Mouse (Mus musculus) bone marrow, adult 2 months (tissue): ENCODE results near the gene Edc3.

ENCODE experiments used
- CTCF ChIP-seq: fragments of 200-500 bp; IDR thresholded peaks from 2 replicates; pipeline ENCODE4 v1.5.1; 2011; ENCODE audit warnings: low read length, control low read depth; ENCODE audit not compliant: control insufficient read depth, insufficient read depth
- POLR2A ChIP-seq: fragments of 200-500 bp; IDR thresholded peaks from 2 replicates; pipeline ENCODE4 v1.6.1; 2011; ENCODE audit warnings: low read depth, mild to moderate bottlenecking, control low read depth, low read length, borderline replicate concordance; ENCODE audit not compliant: control insufficient read depth

DNA sequence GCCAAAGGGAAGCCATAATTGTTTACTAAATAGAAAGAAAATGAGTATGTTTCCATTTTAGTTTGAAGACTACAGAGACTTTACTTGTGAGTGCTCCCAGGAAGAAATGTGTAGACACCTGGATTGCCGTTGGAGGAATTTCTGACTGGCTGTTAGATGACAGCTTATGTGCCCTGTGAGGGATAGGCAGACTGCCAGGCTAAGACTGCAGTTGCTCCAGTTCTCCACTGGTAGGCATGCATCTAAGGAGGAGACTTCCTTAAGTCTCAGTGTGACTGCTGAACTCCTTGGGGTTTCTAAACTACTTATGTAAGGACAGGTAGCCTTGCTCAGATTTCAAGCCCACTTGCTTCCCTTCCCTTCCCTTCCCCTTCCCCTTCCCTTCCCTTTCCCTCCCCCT is 20.0 kb downstream of the Edc3 start:
- TF ChIP-seq CTCF = no peak
- TF ChIP-seq POLR2A = no peak
